Mouse (Mus musculus): ENCODE measurements around the gene Phc2. TPM values are rescaled to one million over a fixed set of nuclear protein-coding genes. Genes with fewer than 3 reads are reported as not detected.

Phc2 gene
- polyA plus RNA-seq, 1 experiment from 2014 or later = 56.3 TPM

GRCm38 (mm10) chr4:128724059-128724458 is 69.6 kb downstream of the Phc2 start:
- H3K27ac ChIP-seq (ENCODE audit: low read length) = no peak overlapping the region
- DNase-seq (ENCODE audit: low spot score) (peak; percentile 67), ATAC-seq (0 out of 2 replicates have a peak, but pooled peaks have one; percentile 3)
- no peaks in the 10 kb centered on the region for H3K9me3 ChIP-seq (ENCODE audit: low read length)
- H3K36me3 ChIP-seq (ENCODE audit: insufficient read depth, low read length) = no peaks in the 10 kb centered on the region
- peaks cover 16% of the 10 kb centered on the region for H3K4me1 ChIP-seq (ENCODE audit: insufficient read depth, low read depth, low read length)
- H3K4me3 ChIP-seq (ENCODE audit: low read depth, low read length) = no peak overlapping the region
- TF ChIP-seq EP300 (IDR thresholded peaks at IDR 0.05) (no peak), CTCF (IDR thresholded peaks at IDR 0.05) (no peak)
- no peaks in the 10 kb centered on the region for H3K27me3 ChIP-seq (replicated peaks; ENCODE audit: insufficient read depth, low read length)
- WGBS = 37% methylated on average over 7 of the region's 7 CpGs
- H3K4me2 ChIP-seq (replicated peaks; ENCODE audit: low read depth, low read length) = no peak overlapping the region
- no peak overlapping the region for H3K9ac ChIP-seq (replicated peaks; ENCODE audit: low read depth)

GRCm38 (mm10) chr4:128727019-128727720 is 72.7 kb downstream of the Phc2 start:
- Histone ChIP-seq H3K27ac (ENCODE audit: low read length) (peak overlapping the region; percentile 98), H3K4me1 (ENCODE audit: insufficient read depth, low read depth, low read length) (peaks cover 28% of the 10 kb centered on the region), H3K27me3 (replicated peaks; ENCODE audit: insufficient read depth, low read length) (no peaks in the 10 kb centered on the region), H3K9me3 (ENCODE audit: low read length) (no peaks in the 10 kb centered on the region), H3K4me3 (ENCODE audit: low read depth, low read length) (peak overlapping the region; percentile 96), H3K36me3 (ENCODE audit: insufficient read depth, low read length) (peaks cover 7% of the 10 kb centered on the region; the same call in 1 of the 2 replicates), H3K4me2 (replicated peaks; ENCODE audit: low read depth, low read length) (peak overlapping the region; percentile 62), H3K9ac (replicated peaks; ENCODE audit: low read depth) (peak overlapping the region; percentile 96)
- TF ChIP-seq CTCF (IDR thresholded peaks at IDR 0.05) (no peak), EP300 (IDR thresholded peaks at IDR 0.05) (no peak)
- WGBS = 8% methylated on average over 26 of the region's 68 CpGs
- ATAC-seq = peak; percentile 93
- peak; percentile 90 for DNase-seq (ENCODE audit: low spot score)

GRCm38 (mm10) chr4:128727721-128728430 is 73.4 kb downstream of the Phc2 start:
- H3K27ac ChIP-seq (ENCODE audit: low read length) = peak overlapping the region; percentile 98
- no peaks in the 10 kb centered on the region for H3K27me3 ChIP-seq (replicated peaks; ENCODE audit: insufficient read depth, low read length)
- TF ChIP-seq CTCF (IDR thresholded peaks at IDR 0.05) (no peak), EP300 (IDR thresholded peaks at IDR 0.05) (no peak)
- H3K4me2 ChIP-seq (replicated peaks; ENCODE audit: low read depth, low read length) = peak overlapping the region; percentile 62
- H3K9me3 ChIP-seq (ENCODE audit: low read length) = no peaks in the 10 kb centered on the region
- peaks cover 7% of the 10 kb centered on the region; the same call in 1 of the 2 replicates for H3K36me3 ChIP-seq (ENCODE audit: insufficient read depth, low read length)
- ATAC-seq (peak; percentile 91), DNase-seq (ENCODE audit: low spot score) (peak; percentile 79)
- under 1% methylated on average over 47 of the region's 65 CpGs for WGBS
- peak overlapping the region; percentile 96 for H3K9ac ChIP-seq (replicated peaks; ENCODE audit: low read depth)
- H3K4me3 ChIP-seq (ENCODE audit: low read depth, low read length) = peak overlapping the region; percentile 96
- peaks cover 30% of the 10 kb centered on the region for H3K4me1 ChIP-seq (ENCODE audit: insufficient read depth, low read depth, low read length)

- Histone ChIP-seq H3K27me3 (replicated peaks; ENCODE audit: insufficient read depth, low read length) (no peaks in the 10 kb centered on the region), H3K4me1 (ENCODE audit: insufficient read depth, low read depth, low read length) (peaks cover 36% of the 10 kb centered on the region), H3K9ac (replicated peaks; ENCODE audit: low read depth) (peak overlapping the region; percentile 96), H3K36me3 (ENCODE audit: insufficient read depth, low read length) (peaks cover 7% of the 10 kb centered on the region; the same call in 1 of the 2 replicates), H3K9me3 (ENCODE audit: low read length) (no peaks in the 10 kb centered on the region), H3K4me3 (ENCODE audit: low read depth, low read length) (peak overlapping the region; percentile 96), H3K4me2 (replicated peaks; ENCODE audit: low read depth, low read length) (peak overlapping the region; percentile 62), H3K27ac (ENCODE audit: low read length) (peak overlapping the region; percentile 98)
- TF ChIP-seq CTCF (IDR thresholded peaks at IDR 0.05) = no peak
- no peak for TF ChIP-seq EP300 (IDR thresholded peaks at IDR 0.05)
- DNase-seq (ENCODE audit: low spot score) (peak; percentile 55), ATAC-seq (no peak)
- 2% methylated on average over 5 of the region's 5 CpGs for WGBS
These were observed 73.9 kb downstream of the Phc2 start for GRCm38 (mm10) chr4:128728431-128728851.

GRCm38 (mm10) chr4:128729033-128729708 is 74.7 kb downstream of the Phc2 start:
- no peaks in the 10 kb centered on the region for H3K27me3 ChIP-seq (replicated peaks; ENCODE audit: insufficient read depth, low read length)
- peaks cover 43% of the 10 kb centered on the region for H3K4me1 ChIP-seq (ENCODE audit: insufficient read depth, low read depth, low read length)
- peak overlapping the region; percentile 98 for H3K27ac ChIP-seq (ENCODE audit: low read length)
- peak overlapping the region; percentile 96 for H3K4me3 ChIP-seq (ENCODE audit: low read depth, low read length)
- peaks cover 7% of the 10 kb centered on the region; the same call in 1 of the 2 replicates for H3K36me3 ChIP-seq (ENCODE audit: insufficient read depth, low read length)
- WGBS = 5% methylated on average over 14 of the region's 15 CpGs
- DNase-seq (ENCODE audit: low spot score) (no peak), ATAC-seq (no peak)
- H3K4me2 ChIP-seq (replicated peaks; ENCODE audit: low read depth, low read length) = peak overlapping the region; percentile 62
- no peak for TF ChIP-seq CTCF (IDR thresholded peaks at IDR 0.05)
- no peak; the same call in 1 of the 2 replicates for TF ChIP-seq EP300 (IDR thresholded peaks at IDR 0.05)
- H3K9me3 ChIP-seq (ENCODE audit: low read length) = no peaks in the 10 kb centered on the region
- H3K9ac ChIP-seq (replicated peaks; ENCODE audit: low read depth) = peak overlapping the region; percentile 96

- TF ChIP-seq CTCF (IDR thresholded peaks at IDR 0.05) (no peak), EP300 (IDR thresholded peaks at IDR 0.05) (no peak; the same call in 1 of the 2 replicates)
- peak overlapping the region; percentile 96 for H3K4me3 ChIP-seq (ENCODE audit: low read depth, low read length)
- peak overlapping the region; percentile 98 for H3K27ac ChIP-seq (ENCODE audit: low read length)
- DNase-seq (ENCODE audit: low spot score) = peak; percentile 65
- WGBS = 2% methylated on average over 5 of the region's 5 CpGs
- H3K27me3 ChIP-seq (replicated peaks; ENCODE audit: insufficient read depth, low read length) = no peaks in the 10 kb centered on the region
- peak overlapping the region; percentile 96 for H3K9ac ChIP-seq (replicated peaks; ENCODE audit: low read depth)
- peaks cover 7% of the 10 kb centered on the region; the same call in 1 of the 2 replicates for H3K36me3 ChIP-seq (ENCODE audit: insufficient read depth, low read length)
- peak overlapping the region; percentile 62 for H3K4me2 ChIP-seq (replicated peaks; ENCODE audit: low read depth, low read length)
- H3K4me1 ChIP-seq (ENCODE audit: insufficient read depth, low read depth, low read length) = peaks cover 48% of the 10 kb centered on the region
- H3K9me3 ChIP-seq (ENCODE audit: low read length) = no peaks in the 10 kb centered on the region
- ATAC-seq = no peak
These were observed 75.2 kb downstream of the Phc2 start for GRCm38 (mm10) chr4:128729709-128730037.
